Mouse (Mus musculus) cerebellum, adult 2 months (tissue): ENCODE data around the gene Megf11. TPM values are rescaled to one million over a fixed set of nuclear protein-coding genes. Genes with fewer than 3 reads are reported as not detected.

Experiments used
- DNase-seq, 2 experiments: peaks; one replicate each; pipeline ENCODE4 v3.0.0; 2021
- H3K27ac ChIP-seq: fragments of 200-500 bp; 2 replicates; pipeline ENCODE4 v1.5.1; 2012; ENCODE audit warnings: low read length, control low read depth, inconsistent platforms; ENCODE audit not compliant: insufficient read depth
- H3K27me3 ChIP-seq: fragments of 200-500 bp; 2 replicates; pipeline ENCODE4 v1.6.1; 2012; ENCODE audit warnings: inconsistent platforms, mild to moderate bottlenecking, low read length, moderate library complexity; ENCODE audit not compliant: control insufficient read depth, insufficient read depth
- H3K4me1 ChIP-seq: fragments of 200-500 bp; 2 replicates; pipeline ENCODE4 v1.6.1; 2011; ENCODE audit warnings: low read length; ENCODE audit not compliant: control insufficient read depth, insufficient read depth
- H3K4me3 ChIP-seq: fragments of 200-500 bp; replicated peaks from 2 replicates; pipeline ENCODE3; 2011; ENCODE audit warnings: mild to moderate bottlenecking, low read depth, low read length, control low read depth; ENCODE audit not compliant: insufficient read depth
- CTCF ChIP-seq: fragments of 200-500 bp; IDR thresholded peaks from 2 replicates; pipeline ENCODE4 v1.5.1; 2011; ENCODE audit warnings: low read depth, mild to moderate bottlenecking, control low read depth, low read length, moderate library complexity, borderline replicate concordance; ENCODE audit not compliant: insufficient read depth
- POLR2A ChIP-seq: fragments of 200-500 bp; IDR thresholded peaks from 2 replicates; pipeline ENCODE4 v1.6.1; 2011; ENCODE audit warnings: low read length, control low read depth, borderline replicate concordance; ENCODE audit not compliant: insufficient read depth
- WGBS: fragments of 180-500 bp; shearing (Covaris S2); methylation state at CpG from one replicate; pipeline ENCODE4 v1.1.7; 2018; 5-methylcytosine and 5-hydroxymethylcytosine counted together
- polyA plus RNA-seq: library from polyadenylated mRNA; depleted of rRNA; stranded (reverse); fragments of >200 nt; gene quantifications from 2 replicates; pipeline ENCODE4 v1.2.3, GENCODE M21; 2012

Megf11 gene
- polyA plus RNA-seq, 1 experiment, result 66.9 TPM

DNA sequence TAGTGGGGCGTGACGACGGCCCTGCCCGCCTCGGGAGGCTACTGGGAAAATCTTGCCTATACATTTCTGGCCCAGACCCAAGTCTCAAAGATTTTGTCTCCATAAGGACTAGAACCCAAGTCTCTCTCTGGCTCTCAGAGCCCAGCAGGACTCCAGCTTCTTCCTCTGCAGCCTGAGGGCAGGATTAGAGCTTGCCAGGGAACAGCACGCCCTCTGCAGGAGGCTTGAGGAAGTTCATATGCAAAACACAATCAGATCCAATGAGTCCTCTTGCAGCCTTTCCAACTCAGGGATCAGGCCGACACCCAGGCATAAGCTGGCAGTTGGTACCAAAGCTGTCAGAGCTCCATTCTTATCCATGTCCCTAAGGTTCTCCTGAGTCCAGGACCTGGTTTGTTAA is 122.6 kb downstream of the Megf11 start:
- whole genome bisulfite sequencing, result 44% methylated on average over 7 of the region's 7 CpGs

DNA sequence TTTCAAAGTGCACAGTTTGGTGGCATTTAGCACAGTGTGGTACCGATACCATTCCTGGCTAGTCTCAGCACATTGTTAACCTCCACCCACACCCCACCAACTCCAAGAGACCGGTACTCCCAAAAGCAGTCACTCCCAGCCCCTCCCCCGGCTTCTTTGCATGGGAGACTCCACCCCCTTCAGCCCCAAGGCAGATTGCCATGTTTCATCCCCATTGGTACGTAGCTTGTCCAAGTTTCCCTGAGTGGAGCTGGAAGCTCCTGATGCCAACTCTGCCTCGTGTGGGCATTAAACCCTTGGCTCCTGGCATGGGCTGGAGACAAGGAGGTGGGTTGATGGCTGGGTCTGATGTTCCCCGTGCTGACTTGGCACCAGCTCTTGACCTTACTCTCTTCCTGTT is 129.4 kb downstream of the Megf11 start:
- H3K4me3 ChIP-seq, result no peak overlapping the region
- DNase-seq, result peak in 1 of 2 experiments; percentile 34
- no peak overlapping the region for H3K27ac ChIP-seq
- 22% methylated on average over 6 of the region's 6 CpGs for WGBS
- peaks cover 7% of the 10 kb centered on the region; the same call in 1 of the 2 replicates for H3K4me1 ChIP-seq
- TF ChIP-seq CTCF, result no peak
- no peak for TF ChIP-seq POLR2A
- no peaks in the 10 kb centered on the region for H3K27me3 ChIP-seq

More for the DNA sequence above, 122.6 kb downstream of the Megf11 start:
- H3K27me3 ChIP-seq, result no peaks in the 10 kb centered on the region
- H3K4me3 ChIP-seq, result no peak overlapping the region
- H3K27ac ChIP-seq, result no peak overlapping the region
- peaks cover 34% of the 10 kb centered on the region for H3K4me1 ChIP-seq
- peak in 1 of 2 experiments; percentile 37 for DNase-seq
- TF ChIP-seq POLR2A (no peak), CTCF (peak; percentile 51; the same call in 1 of the 2 replicates)

DNA sequence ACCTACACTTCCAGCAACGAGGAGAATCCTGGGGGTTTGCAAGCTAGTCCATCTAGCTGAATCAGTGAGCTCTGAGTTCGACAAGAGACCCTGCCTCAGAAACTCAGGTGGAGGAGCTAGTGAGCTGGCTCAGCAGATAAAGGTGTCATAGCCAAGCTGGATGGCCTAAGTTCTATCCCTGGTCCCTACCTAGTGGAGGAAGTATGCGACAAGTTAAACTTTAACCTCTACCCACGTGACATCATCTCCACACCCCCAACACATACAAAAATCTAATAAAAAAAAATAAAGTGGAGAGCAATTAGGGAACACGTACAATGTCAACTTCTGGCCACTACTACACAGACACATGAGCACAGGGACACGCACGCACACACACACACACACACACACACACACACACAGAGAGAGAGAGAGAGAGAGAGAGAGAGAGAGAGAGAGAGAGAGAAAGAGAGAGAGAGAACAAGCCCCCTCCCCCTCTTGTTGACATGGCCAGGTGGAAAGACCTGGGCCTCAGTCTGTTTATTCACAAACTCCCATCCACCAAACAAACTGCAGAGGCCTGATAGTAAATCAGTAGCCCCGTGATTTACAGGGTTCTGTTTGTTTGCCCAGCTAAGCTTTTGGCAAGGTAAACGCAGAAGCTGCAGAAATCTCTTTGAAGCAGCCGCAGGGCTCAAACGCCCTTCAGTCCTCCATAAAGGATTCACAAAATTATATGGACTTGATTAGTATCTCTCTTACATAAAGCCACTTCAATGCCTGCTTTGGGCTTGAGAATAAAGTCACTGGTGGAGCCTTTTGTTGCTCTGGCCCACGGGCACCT is 134.7 kb downstream of the Megf11 start:
- no peak overlapping the region for H3K27ac ChIP-seq
- H3K4me1 ChIP-seq, result no peaks in the 10 kb centered on the region
- H3K27me3 ChIP-seq, result no peaks in the 10 kb centered on the region
- no peak for DNase-seq
- TF ChIP-seq POLR2A (no peak), CTCF (no peak)
- 82% methylated on average over 12 of the region's 12 CpGs for WGBS
- H3K4me3 ChIP-seq, result no peak overlapping the region

DNA sequence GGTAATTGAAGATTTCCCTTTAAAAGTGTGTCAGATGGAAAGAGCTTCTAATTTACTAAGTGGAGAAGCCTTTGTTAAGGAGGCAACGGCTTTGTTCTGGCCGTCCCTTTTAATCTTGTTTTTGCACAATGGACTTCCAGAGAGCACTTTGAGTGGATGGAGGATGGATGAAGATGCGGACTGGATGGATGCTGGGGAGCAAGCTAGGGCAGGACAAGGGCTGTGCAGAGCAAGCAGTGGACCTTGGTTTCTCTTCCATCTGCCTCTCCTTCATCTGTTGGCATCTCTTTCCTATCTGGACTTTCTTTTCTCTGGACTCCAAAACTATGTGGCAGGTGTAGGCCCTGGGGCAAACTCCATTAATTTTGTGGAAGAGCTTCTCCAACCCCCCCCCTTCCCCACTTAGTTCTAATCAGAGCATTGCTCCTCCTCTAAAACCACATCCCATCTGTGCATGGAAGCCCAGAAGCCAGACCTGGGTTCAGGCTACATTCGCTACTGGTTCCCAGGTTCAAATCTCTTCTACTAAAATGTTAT is 135.4 kb downstream of the Megf11 start:
- no peaks in the 10 kb centered on the region for H3K27me3 ChIP-seq
- peak in 1 of 2 experiments; percentile 61 for DNase-seq
- 63% methylated on average over 4 of the region's 4 CpGs for WGBS
- H3K4me1 ChIP-seq, result no peaks in the 10 kb centered on the region
- H3K4me3 ChIP-seq, result no peak overlapping the region
- H3K27ac ChIP-seq, result no peak overlapping the region
- TF ChIP-seq POLR2A (no peak), CTCF (no peak)

GRCm38 (mm10) chr9:64523264-64524045 is 138.0 kb downstream of the Megf11 start:
- no peak for TF ChIP-seq CTCF
- Histone ChIP-seq H3K4me1 (peaks cover 8% of the 10 kb centered on the region; the same call in 1 of the 2 replicates), H3K4me3 (no peak overlapping the region), H3K27ac (no peak overlapping the region), H3K27me3 (no peaks in the 10 kb centered on the region)
- WGBS, result 69% methylated on average over 21 of the region's 21 CpGs
- no peak for DNase-seq

DNA sequence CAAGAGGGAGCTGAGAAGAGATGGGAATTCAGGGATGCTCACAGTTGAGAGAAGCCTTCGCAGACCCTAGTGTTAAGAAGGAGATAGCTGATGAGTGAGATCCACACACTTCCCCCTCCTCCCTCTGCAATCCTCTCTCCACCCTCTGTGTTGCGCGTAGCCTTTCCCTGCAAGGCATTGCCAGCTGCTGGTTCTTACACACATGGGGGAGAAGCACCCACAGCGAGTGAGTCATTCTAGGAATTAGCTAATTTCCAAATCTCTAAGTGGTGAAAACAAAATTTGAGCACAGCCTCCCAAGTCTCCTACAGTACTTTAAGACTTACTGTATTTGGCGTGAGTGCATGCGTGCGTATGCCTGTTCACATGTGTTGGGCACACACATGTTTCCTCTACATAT is 142.6 kb downstream of the Megf11 start:
- no peaks in the 10 kb centered on the region for H3K27me3 ChIP-seq
- TF ChIP-seq POLR2A, result no peak
- no peak for TF ChIP-seq CTCF
- no peak overlapping the region for H3K4me3 ChIP-seq
- no peak for DNase-seq
- H3K27ac ChIP-seq, result no peak overlapping the region
- WGBS, result 91% methylated on average over 7 of the region's 7 CpGs
- peaks cover 15% of the 10 kb centered on the region for H3K4me1 ChIP-seq

DNA sequence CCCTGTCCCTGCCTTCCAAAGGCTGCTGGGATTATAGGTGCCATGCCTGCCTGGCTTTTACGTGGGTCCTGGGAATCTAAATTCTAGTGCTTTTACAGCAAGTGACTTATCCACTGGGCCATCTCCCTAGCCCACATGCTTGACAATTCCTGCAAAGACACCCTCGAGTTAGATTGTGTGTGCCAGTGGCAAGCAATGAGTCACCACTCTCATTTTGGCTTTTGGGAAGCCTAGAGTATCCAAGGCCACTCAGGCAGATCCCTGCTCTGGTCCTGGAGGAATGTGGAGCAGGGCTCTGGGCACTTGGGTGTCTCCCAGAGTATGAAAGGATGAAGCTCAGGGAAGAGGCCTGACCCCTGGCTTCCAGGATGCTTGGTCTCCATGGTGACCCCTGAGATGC is 143.2 kb downstream of the Megf11 start:
- Histone ChIP-seq H3K27me3 (no peaks in the 10 kb centered on the region), H3K4me3 (no peak overlapping the region), H3K4me1 (peaks cover 18% of the 10 kb centered on the region), H3K27ac (no peak overlapping the region)
- peak; percentile 43 to 71 for DNase-seq
- TF ChIP-seq CTCF (no peak), POLR2A (no peak)
- WGBS, result 36% methylated on average over 2 of the region's 2 CpGs
